In genomic region chr8:46533926-46534325, GRCm38 (mm10) we compare ENCODE assay signal across 21 mouse cellular contexts. TPM values are rescaled to one million over a fixed set of nuclear protein-coding genes. Genes with fewer than 3 reads are reported as not detected.
DNase-seq lines count a peak whose midpoint lies in the region; ATAC-seq lines count a peak whose summit lies in the region.
"Had no signal": no experiment of that assay in that cellular context is flagged by ENCODE, and none has a peak within 500 bp of the region (broad histone marks: within the 10 kb centered on the region; RNA-seq: fewer than 3 reads in every experiment).

No protein-coding gene starts in this region.

- 72% methylated on average over 7 of the region's 7 CpGs for WGBS in liver, embryonic 15.5 days (ENCODE audit: insufficient replicate concordance)
- WGBS in liver, embryonic 12.5 days (ENCODE audit: insufficient replicate concordance) = 62% methylated on average over 7 of the region's 7 CpGs

- no peaks in the 10 kb centered on the region for H3K27me3 ChIP-seq in liver, embryonic 15.5 days
- H3K27me3 ChIP-seq in liver, embryonic 12.5 days (replicated peaks) = no peaks in the 10 kb centered on the region
- H3K27me3 ChIP-seq: CH12.LX; embryonic facial prominence, embryonic 12.5 days; forebrain, embryonic 15.5 days; heart, embryonic 12.5 days; hindbrain, embryonic 15.5 days; Patski had no signal

- H3K9ac ChIP-seq in liver, embryonic 15.5 days = no peak overlapping the region
- H3K9ac ChIP-seq in liver, embryonic 12.5 days = no peak overlapping the region
- H3K9ac ChIP-seq: embryonic facial prominence, embryonic 12.5 days; forebrain, embryonic 15.5 days; heart, embryonic 12.5 days; hindbrain, embryonic 15.5 days had no signal

- no peak overlapping the region for H3K4me3 ChIP-seq in liver, embryonic 15.5 days (replicated peaks)
- no peak overlapping the region for H3K4me3 ChIP-seq in liver, embryonic 12.5 days
- H3K4me3 ChIP-seq: embryonic facial prominence, embryonic 12.5 days; forebrain, embryonic 15.5 days; heart, embryonic 12.5 days; hindbrain, embryonic 15.5 days had no signal

- peak; percentile 75 for DNase-seq in 416B (ENCODE audit: low read depth)
- DNase-seq in c-Kit-positive CD71-negative TER-119-negative erythroid progenitor cells, embryonic 14.5 days (ENCODE audit: low read depth) = peak; percentile 16
- DNase-seq in right cerebral cortex, postnatal 25 days = no peak
- DNase-seq in adrenal gland, adult 18-20 months (ENCODE audit: low spot score in 2 of 2) = no peak
- DNase-seq in cerebellum, adult 18-20 months = no peak
- DNase-seq: adrenal gland, adult 2 months; adrenal gland, postnatal 25 days; cerebellum, adult 11-12 months; cerebellum, adult 9-11 months; embryo, embryonic 11 days; gastrocnemius, postnatal 10 days had no signal

- H3K36me3 ChIP-seq in liver, embryonic 15.5 days (replicated peaks) = peaks cover 85% of the 10 kb centered on the region
- H3K36me3 ChIP-seq in liver, embryonic 12.5 days = peaks cover 79% of the 10 kb centered on the region
- H3K36me3 ChIP-seq: embryonic facial prominence, embryonic 12.5 days; forebrain, embryonic 15.5 days had no signal

- no peaks in the 10 kb centered on the region for H3K9me3 ChIP-seq in liver, embryonic 15.5 days (replicated peaks)
- H3K9me3 ChIP-seq in liver, embryonic 12.5 days (replicated peaks) = no peaks in the 10 kb centered on the region
- H3K9me3 ChIP-seq: embryonic facial prominence, embryonic 12.5 days; forebrain, embryonic 15.5 days; heart, embryonic 12.5 days; hindbrain, embryonic 15.5 days had no signal

- no peak overlapping the region for H3K27ac ChIP-seq in liver, embryonic 15.5 days (replicated peaks)
- H3K27ac ChIP-seq in liver, embryonic 12.5 days = no peak overlapping the region
- H3K27ac ChIP-seq: embryonic facial prominence, embryonic 12.5 days; forebrain, embryonic 15.5 days; hindbrain, embryonic 15.5 days had no signal

- H3K4me2 ChIP-seq in liver, embryonic 15.5 days = no peak overlapping the region
- no peak overlapping the region for H3K4me2 ChIP-seq in liver, embryonic 12.5 days
- H3K4me2 ChIP-seq: embryonic facial prominence, embryonic 12.5 days; forebrain, embryonic 15.5 days; heart, embryonic 12.5 days; hindbrain, embryonic 15.5 days had no signal

- peaks cover 13% of the 10 kb centered on the region for H3K4me1 ChIP-seq in liver, embryonic 15.5 days (replicated peaks)
- peaks cover 6% of the 10 kb centered on the region for H3K4me1 ChIP-seq in liver, embryonic 12.5 days
- H3K4me1 ChIP-seq: embryonic facial prominence, embryonic 12.5 days; forebrain, embryonic 15.5 days; heart, embryonic 12.5 days had no signal

- peak; percentile 13; the same call in 1 of the 2 replicates for ATAC-seq in liver, embryonic 15.5 days (ENCODE audit: insufficient read depth)
- no peak for ATAC-seq in liver, embryonic 12.5 days
- ATAC-seq in megakaryocyte, adult 5-6 weeks (ENCODE audit: poor library complexity, severe bottlenecking) = peak; percentile 100
- ATAC-seq: activated CD4-positive, CD25-positive, alpha-beta regulatory T cell, adult 4 months; forebrain, embryonic 15.5 days; Patski had no signal

RNA-seq across cellular contexts. Expression of gene Cenpu, which starts 17.9 kb away (rescaled TPM):
- 13.9 and 14.7 TPM in 2 replicates for polyA plus RNA-seq in liver, embryonic 15.5 days (2015; fragmentation: Nextera tagmentation; extraction: Ambion mirVana)
- polyA plus RNA-seq in liver, embryonic 12.5 days (2016; fragmentation: Nextera tagmentation; extraction: Ambion mirVana) = 20.7 and 22.2 TPM in 2 replicates
- total RNA-seq in megakaryocyte, adult 5-6 weeks (2015) = 21.0 and 25.9 TPM in 2 replicates
- 30.1 and 70.6 TPM in 2 replicates for total RNA-seq in megakaryocyte, adult 5-6 weeks (2017)
- total RNA-seq in adrenal gland, adult 18-20 months (2021) = 1 to 10 TPM; 1.1 to 2.0 TPM

Comparison
In these comparisons a context has a peak if more than half of its experiments do, and no peak if none do; other contexts are left out.
1. DNase-seq: peak in 416B (single experiment) and c-Kit-positive CD71-negative TER-119-negative erythroid progenitor cells, embryonic 14.5 days (single experiment); none in right cerebral cortex, postnatal 25 days (single experiment), adrenal gland, adult 18-20 months (0 of 2) and cerebellum, adult 18-20 months (0 of 2).
2. RNA of gene Cenpu, which starts 17.9 kb away (total RNA-seq): 21.0 to 70.6 TPM in megakaryocyte, adult 5-6 weeks; 1.1 to 2.0 TPM in adrenal gland, adult 18-20 months; every median in the first group is over 4 times any median in the second.